Mouse (Mus musculus) liver, postnatal 0 days (tissue): Measurements from ENCODE around the gene Pitpnm1. TPM values are rescaled to one million over a fixed set of nuclear protein-coding genes. Genes with fewer than 3 reads are reported as not detected.
"Not testable (repeated sequence)": the region's sequence is repeated elsewhere in the genome, so short reads cannot be mapped to it uniquely, and the experiment has no call there.

Experiments
- ATAC-seq: fragments of 200-750 bp; cut with Nextera tagmentation; 2 replicates; pipeline ENCODE4 v1.8.0; 2017; ENCODE audit warnings: mild to moderate bottlenecking, moderate library complexity
- DNase-seq: peaks from one replicate; pipeline ENCODE4 v3.0.0-alpha.2; 2016
- H3K27ac ChIP-seq: fragments of 300-500 bp; sonication (generic); 2 replicates; pipeline ENCODE4 v1.5.1; 2014; ENCODE audit warnings: antibody characterized with exemption, moderate library complexity, mild to moderate bottlenecking, low read depth
- H3K27me3 ChIP-seq: fragments of 300-500 bp; sonication (generic); 2 replicates; pipeline ENCODE4 v1.6.1; 2014; ENCODE audit warnings: low read length, control low read depth, mixed read lengths; ENCODE audit not compliant: insufficient read depth
- H3K36me3 ChIP-seq: fragments of 300-500 bp; sonication (generic); replicated peaks from 2 replicates; pipeline ENCODE4 v1.6.1; 2014; ENCODE audit warnings: mild to moderate bottlenecking, control low read depth, low read length, moderate library complexity, mixed read lengths; ENCODE audit not compliant: insufficient read depth
- H3K4me1 ChIP-seq: fragments of 300-500 bp; sonication (generic); 2 replicates; pipeline ENCODE4 v1.6.1; 2014; ENCODE audit warnings: antibody characterized with exemption, mild to moderate bottlenecking, control low read depth; ENCODE audit not compliant: insufficient read depth
- H3K4me2 ChIP-seq: fragments of 300-500 bp; sonication (generic); 2 replicates; pipeline ENCODE4 v1.6.1; 2014; ENCODE audit warnings: low read depth, mild to moderate bottlenecking, low read length, moderate library complexity, mixed read lengths
- H3K4me3 ChIP-seq: fragments of 300-500 bp; sonication (generic); 2 replicates; pipeline ENCODE4 v1.5.1; 2014; ENCODE audit warnings: low read depth, low read length
- H3K9ac ChIP-seq: fragments of 300-500 bp; sonication (generic); replicated peaks from 2 replicates; pipeline ENCODE4 v1.6.1; 2014; ENCODE audit warnings: mild to moderate bottlenecking, moderate library complexity
- H3K9me3 ChIP-seq: fragments of 300-500 bp; sonication (generic); 2 replicates; pipeline ENCODE4 v1.6.1; 2016; ENCODE audit warnings: mild to moderate bottlenecking, control low read depth, low read length, mixed read lengths
- CTCF ChIP-seq: sonication (generic); IDR thresholded peaks from 2 replicates; pipeline ENCODE4 v1.5.1; 2016; ENCODE audit warnings: antibody characterized with exemption, low read depth
- EP300 ChIP-seq: IDR thresholded peaks from 2 replicates; pipeline ENCODE4 v1.6.1; 2016; ENCODE audit warnings: antibody characterized with exemption, low read depth, mild to moderate bottlenecking
- WGBS: fragments of 180-500 bp; shearing (Covaris S2); extraction: QIAGEN DNeasy Blood & Tissue Kit; methylation state at CpG from one replicate; pipeline ENCODE4 v1.1.7; 2014; ENCODE audit not compliant: insufficient replicate concordance; 5-methylcytosine and 5-hydroxymethylcytosine counted together
- polyA plus RNA-seq: library from polyadenylated mRNA; unstranded; fragments of >200 nt; fragmentation: Nextera tagmentation; extraction: Ambion mirVana; gene quantifications from 2 replicates; pipeline ENCODE4 v1.2.1, GENCODE M21; 2015

Pitpnm1 gene
- polyA plus RNA-seq, 1 experiment from 2014 or later: 7.4 TPM

DNA sequence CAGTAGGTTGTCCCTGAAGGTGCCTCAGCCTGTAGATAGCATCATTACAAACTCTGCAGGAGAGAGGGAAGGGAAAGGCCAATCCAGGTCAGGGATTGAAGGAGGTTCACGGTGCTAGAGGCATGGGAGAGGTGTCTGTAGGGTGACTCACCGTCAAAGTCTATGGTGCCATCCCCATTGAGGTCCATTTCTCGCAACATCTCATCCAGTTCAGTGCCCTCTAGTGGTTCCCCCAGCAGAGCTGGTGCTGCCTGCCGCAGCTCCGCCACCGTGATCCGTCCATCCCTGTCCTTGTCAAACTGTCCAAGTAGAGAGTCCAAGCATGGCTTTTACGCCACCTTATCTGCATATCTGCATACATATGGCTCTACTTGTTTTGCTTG, 36.2 kb downstream of the Pitpnm1 start:
- peak; percentile 70 for TF ChIP-seq CTCF
- Histone ChIP-seq H3K4me1 (peaks cover 11% of the 10 kb centered on the region), H3K36me3 (peaks cover 19% of the 10 kb centered on the region)
- not testable (repeated sequence) for H3K9ac ChIP-seq, DNase-seq, H3K4me3 ChIP-seq, H3K27me3 ChIP-seq, H3K4me2 ChIP-seq, H3K27ac ChIP-seq, H3K9me3 ChIP-seq
- peak; percentile 76 for ATAC-seq
- 14% methylated on average over 8 of the region's 8 CpGs for WGBS

DNA sequence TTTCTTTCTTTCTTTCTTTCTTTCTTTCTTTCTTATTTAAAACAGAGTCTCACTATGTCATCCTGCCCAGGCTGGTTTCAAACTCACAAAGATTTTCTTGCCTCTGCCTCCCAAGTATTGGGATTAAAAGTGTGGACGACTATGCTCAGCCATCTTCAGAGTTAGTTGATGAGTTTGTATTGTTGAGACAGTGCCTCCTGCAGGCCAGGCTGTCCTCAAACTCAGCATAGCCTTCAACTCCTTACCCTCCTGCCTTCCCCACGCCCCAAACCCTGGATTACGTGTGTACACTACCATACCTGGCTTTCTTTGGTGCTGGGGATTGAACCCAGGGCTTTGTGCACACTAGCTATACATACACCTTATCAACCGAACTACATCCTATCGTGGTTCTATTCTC, 36.7 kb downstream of the Pitpnm1 start:
- no peak overlapping the region for H3K4me2 ChIP-seq
- H3K4me1 ChIP-seq: peaks cover 9% of the 10 kb centered on the region
- no peak for ATAC-seq
- H3K27me3 ChIP-seq: no peaks in the 10 kb centered on the region
- H3K9ac ChIP-seq: no peak overlapping the region
- DNase-seq: no peak
- H3K9me3 ChIP-seq: no peaks in the 10 kb centered on the region
- 80% methylated on average over 5 of the region's 5 CpGs for WGBS
- TF ChIP-seq CTCF (peak; percentile 48), EP300 (no peak)
- peaks cover 16% of the 10 kb centered on the region for H3K36me3 ChIP-seq
- H3K27ac ChIP-seq: no peak overlapping the region
- no peak overlapping the region for H3K4me3 ChIP-seq

DNA sequence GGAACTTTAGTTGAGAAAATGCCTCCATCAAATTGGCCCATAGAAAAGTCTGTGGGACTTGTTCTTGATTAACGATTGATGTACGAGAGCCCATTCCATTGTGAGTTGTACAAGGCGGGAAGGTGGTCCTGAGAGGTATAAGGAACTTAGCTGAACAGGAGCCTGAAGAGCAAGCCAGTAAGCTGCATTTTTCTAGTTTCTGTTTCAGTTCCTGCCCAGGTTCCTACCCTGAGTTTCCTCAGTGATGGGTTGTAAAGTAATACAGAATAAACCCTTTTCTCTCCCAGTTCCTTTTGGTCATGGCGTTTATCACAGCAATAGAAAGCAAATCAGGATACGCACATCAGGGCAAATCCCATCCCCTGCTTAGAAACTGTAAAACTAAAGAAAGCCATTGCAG, 38.1 kb downstream of the Pitpnm1 start:
- Histone ChIP-seq H3K4me2 (no peak overlapping the region), H3K9me3 (no peaks in the 10 kb centered on the region), H3K4me3 (no peak overlapping the region), H3K27ac (no peak overlapping the region), H3K4me1 (peaks cover 6% of the 10 kb centered on the region), H3K27me3 (no peaks in the 10 kb centered on the region), H3K36me3 (peaks cover 2% of the 10 kb centered on the region; the same call in 1 of the 2 replicates), H3K9ac (no peak overlapping the region)
- DNase-seq: no peak
- no peak for TF ChIP-seq CTCF
- 65% methylated on average over 5 of the region's 5 CpGs for WGBS
- no peak for ATAC-seq

DNA sequence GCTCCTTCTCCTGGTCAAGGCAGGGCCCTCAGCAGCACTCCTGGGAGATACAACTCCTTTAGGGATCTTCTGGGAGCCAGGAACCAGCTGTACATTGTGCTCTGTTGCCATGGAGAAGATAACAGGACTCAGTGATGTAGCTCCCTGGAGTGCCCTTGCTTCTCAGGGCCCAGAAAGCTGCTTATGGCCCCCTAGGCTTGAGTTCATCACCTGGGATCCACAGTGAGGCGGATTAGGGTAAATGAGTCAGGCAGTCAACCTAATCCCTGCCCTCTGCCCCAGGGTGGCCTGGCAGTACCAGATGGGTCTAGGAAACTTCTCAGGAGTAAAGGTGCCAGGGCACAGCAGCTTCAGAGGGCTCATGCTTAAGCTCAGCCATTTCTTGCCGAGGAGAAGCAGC, 39.6 kb downstream of the Pitpnm1 start, which contains the start of gene Gpr152:
TSS of gene Gpr152 (plus strand) at position 342 of the 400 bp plus-strand sequence.
- H3K9me3 ChIP-seq: no peaks in the 10 kb centered on the region
- no peak within 1 kb of the TSS for H3K4me2 ChIP-seq
- no peak for TF ChIP-seq EP300
- TF ChIP-seq CTCF: no peak
- no peak within 1 kb of the TSS for H3K4me3 ChIP-seq
- H3K9ac ChIP-seq: no peak within 1 kb of the TSS
- H3K4me1 ChIP-seq: peaks cover 9% of the 10 kb centered on the region
- H3K36me3 ChIP-seq: no peaks in the 10 kb centered on the region
- H3K27me3 ChIP-seq: no peaks in the 10 kb centered on the region
- 88% methylated on average over 2 of the region's 2 CpGs for WGBS
- DNase-seq (no peak), ATAC-seq (no peak)
- no peak within 1 kb of the TSS for H3K27ac ChIP-seq

DNA sequence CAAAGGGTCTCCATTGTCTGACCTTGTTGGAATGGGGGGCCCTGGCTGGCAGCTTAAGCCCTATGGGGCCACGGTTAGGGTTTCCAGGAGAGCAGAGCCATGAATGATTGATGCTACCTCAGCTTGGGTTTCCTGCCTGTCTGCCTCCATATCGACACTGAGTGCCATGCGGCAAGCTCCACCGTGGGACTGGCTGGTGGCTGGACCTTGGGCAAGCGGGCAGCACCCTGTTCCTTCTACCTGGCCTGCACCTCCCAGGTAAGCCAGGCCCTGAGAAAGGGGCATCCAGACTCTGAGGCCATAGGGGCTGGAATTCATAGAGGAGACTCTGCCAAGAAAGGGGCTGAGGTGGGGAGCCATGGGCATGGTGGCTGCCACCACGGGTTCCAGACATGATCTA, 40.3 kb downstream of the Pitpnm1 start:
- H3K4me2 ChIP-seq: no peak overlapping the region
- peaks cover 10% of the 10 kb centered on the region for H3K4me1 ChIP-seq
- H3K27me3 ChIP-seq: no peaks in the 10 kb centered on the region
- DNase-seq (no peak), ATAC-seq (no peak)
- no peak overlapping the region for H3K9ac ChIP-seq
- no peaks in the 10 kb centered on the region for H3K9me3 ChIP-seq
- H3K4me3 ChIP-seq: no peak overlapping the region
- TF ChIP-seq CTCF (no peak), EP300 (no peak)
- no peak overlapping the region for H3K27ac ChIP-seq
- H3K36me3 ChIP-seq: no peaks in the 10 kb centered on the region
- 66% methylated on average over 6 of the region's 6 CpGs for WGBS

DNA sequence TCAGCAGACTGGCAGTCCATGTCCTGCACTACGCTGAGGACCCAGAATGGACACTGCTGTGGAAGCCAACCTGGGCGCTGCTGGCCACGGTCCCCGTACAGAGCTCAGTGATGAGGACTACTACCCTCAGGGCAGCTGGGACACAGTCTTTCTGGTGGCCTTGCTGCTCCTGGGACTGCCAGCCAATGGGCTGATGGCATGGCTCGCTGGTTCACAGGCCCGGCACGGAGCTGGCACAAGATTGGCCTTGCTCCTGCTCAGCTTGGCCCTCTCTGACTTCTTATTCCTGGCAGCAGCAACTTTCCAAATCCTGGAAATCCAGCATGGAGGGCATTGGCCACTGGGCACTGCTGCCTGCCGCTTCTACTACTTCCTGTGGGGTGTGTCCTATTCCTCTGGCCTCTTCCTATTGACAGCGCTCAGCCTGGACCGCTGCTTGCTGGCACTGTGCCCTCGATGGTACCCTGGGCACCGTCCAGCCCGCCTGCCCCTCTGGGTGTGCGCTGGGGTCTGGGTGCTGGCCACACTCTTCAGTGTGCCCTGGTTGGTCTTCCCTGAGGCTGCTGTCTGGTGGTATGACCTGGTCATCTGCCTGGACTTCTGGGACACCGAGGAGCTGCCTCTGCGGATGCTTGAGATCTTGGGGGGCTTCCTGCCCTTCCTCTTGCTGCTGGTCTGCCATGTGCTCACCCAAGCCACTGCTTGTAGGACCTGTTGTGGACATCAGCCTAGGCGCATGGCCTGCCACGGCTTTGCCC, 42.8 kb downstream of the Pitpnm1 start:
- H3K4me2 ChIP-seq: no peak overlapping the region
- H3K9me3 ChIP-seq: no peaks in the 10 kb centered on the region
- no peak overlapping the region for H3K9ac ChIP-seq
- H3K27ac ChIP-seq: no peak overlapping the region
- 79% methylated on average over 18 of the region's 18 CpGs for WGBS
- no peaks in the 10 kb centered on the region for H3K27me3 ChIP-seq
- no peak for ATAC-seq
- peaks cover 20% of the 10 kb centered on the region for H3K4me1 ChIP-seq
- H3K4me3 ChIP-seq: no peak overlapping the region
- no peaks in the 10 kb centered on the region for H3K36me3 ChIP-seq
- TF ChIP-seq EP300: no peak
- TF ChIP-seq CTCF: no peak
- no peak for DNase-seq
